Mouse (Mus musculus) cerebellum, adult 9-11 months (tissue): ENCODE data around the gene Srrm3.

ENCODE experiments used
- DNase-seq: peaks from one replicate; pipeline ENCODE4 v3.0.0; 2022

Gene Srrm3

GRCm38 (mm10) chr5:135907256-135907655 lies 100.6 kb downstream of the Srrm3 start:
- DNase-seq = peak; percentile 27

GRCm38 (mm10) chr5:135908185-135908584 lies 101.5 kb downstream of the Srrm3 start:
- DNase-seq = peak; percentile 24

- no peak for DNase-seq
Observed at GRCm38 (mm10) chr5:135908989-135909388, 102.3 kb downstream of the Srrm3 start.

GRCm38 (mm10) chr5:135909646-135910045 lies 103.0 kb downstream of the Srrm3 start:
- DNase-seq = peak; percentile 38

GRCm38 (mm10) chr5:135910813-135911212 lies 104.1 kb downstream of the Srrm3 start:
- DNase-seq = peak; percentile 48

GRCm38 (mm10) chr5:135911633-135912220 lies 105.0 kb downstream of the Srrm3 start:
- DNase-seq = peak; percentile 27

GRCm38 (mm10) chr5:135913201-135913600 lies 106.5 kb downstream of the Srrm3 start:
- peak; percentile 30 for DNase-seq

GRCm38 (mm10) chr5:135914156-135914555 lies 107.5 kb downstream of the Srrm3 start:
- peak; percentile 74 for DNase-seq

GRCm38 (mm10) chr5:135916051-135916565 lies 109.4 kb downstream of the Srrm3 start:
- no peak for DNase-seq

- DNase-seq = peak; percentile 84
Observed at GRCm38 (mm10) chr5:135916601-135917000, 109.9 kb downstream of the Srrm3 start.

- no peak for DNase-seq
Observed at GRCm38 (mm10) chr5:135917327-135918058, 110.8 kb downstream of the Srrm3 start.

GRCm38 (mm10) chr5:135918059-135918437 lies 111.4 kb downstream of the Srrm3 start:
- DNase-seq = no peak

GRCm38 (mm10) chr5:135918593-135918992 lies 111.9 kb downstream of the Srrm3 start:
- DNase-seq = no peak

GRCm38 (mm10) chr5:135919902-135920301 lies 113.2 kb downstream of the Srrm3 start:
- no peak for DNase-seq

- no peak for DNase-seq
Observed at GRCm38 (mm10) chr5:135923901-135924300, 117.2 kb downstream of the Srrm3 start.
